8 mouse cellular contexts compared by ENCODE assay signal in the genomic region with DNA sequence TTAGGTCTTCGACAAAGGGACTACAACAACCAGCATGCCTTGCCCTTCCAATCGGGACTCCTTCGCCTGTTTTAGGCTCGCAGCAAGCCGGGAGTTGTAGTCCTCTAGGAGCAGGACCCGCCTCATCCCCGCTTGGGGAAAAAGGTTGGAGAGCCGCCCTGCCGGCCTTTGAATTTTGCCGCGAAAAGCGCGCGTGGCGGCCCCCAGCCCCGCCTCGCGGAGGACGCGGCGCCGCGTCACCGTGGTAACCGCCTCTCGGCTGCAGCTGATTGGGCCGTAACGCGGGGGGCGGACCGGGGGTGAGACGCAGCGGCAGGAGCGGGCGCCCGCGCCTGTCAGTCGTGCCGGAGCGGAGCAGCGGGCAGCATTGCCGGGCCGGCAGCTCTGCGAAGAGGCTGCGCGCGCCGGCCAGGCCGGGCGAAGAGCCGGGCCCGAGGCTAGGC. TPM values are rescaled to one million over a fixed set of nuclear protein-coding genes. Genes with fewer than 3 reads are reported as not detected.
DNase-seq lines count a peak whose midpoint lies in the region; ATAC-seq and TF ChIP-seq lines count a peak whose summit lies in the region.

No protein-coding gene starts in this region.

- H3K27ac ChIP-seq in ES-Bruce4 (ENCODE audit: insufficient read depth, low read length): no peak overlapping the region
- H3K27ac ChIP-seq in forebrain, embryonic 14.5 days (ENCODE audit: low read depth, low read length): peak overlapping the region; percentile 90
- no peak overlapping the region for H3K27ac ChIP-seq in liver, embryonic 15.5 days (replicated peaks)
- peak overlapping the region; percentile 86 for H3K27ac ChIP-seq in neural tube, embryonic 12.5 days
- H3K27ac ChIP-seq in stomach, postnatal 0 days (replicated peaks): peak overlapping the region; percentile 76

- intact Hi-C loops in heart, postnatal 10 days (cut with DNase I): loop anchor here (1.0 to 5.0 kb wide), 2 partner anchors 40 to 106 kb away; no protein-coding TSS in a partner anchor

- peaks cover 5% of the 10 kb centered on the region; the same call in 1 of the 2 replicates for H3K9me3 ChIP-seq in ES-Bruce4 (replicated peaks; ENCODE audit: control insufficient read depth, insufficient read depth, low read length, poor library complexity, severe bottlenecking)
- no peaks in the 10 kb centered on the region for H3K9me3 ChIP-seq in forebrain, embryonic 14.5 days (replicated peaks; ENCODE audit: control insufficient read depth, low read length)
- no peaks in the 10 kb centered on the region for H3K9me3 ChIP-seq in liver, embryonic 15.5 days (replicated peaks)
- H3K9me3 ChIP-seq in neural tube, embryonic 12.5 days: 0 out of 2 replicates have a peak, but pooled peaks cover 7% of the 10 kb centered on the region
- no peaks in the 10 kb centered on the region for H3K9me3 ChIP-seq in stomach, postnatal 0 days (ENCODE audit: control insufficient read depth, low read length)

- H3K9ac ChIP-seq in ES-Bruce4 (ENCODE audit: low read depth, poor library complexity, severe bottlenecking): peak overlapping the region; percentile 48
- H3K9ac ChIP-seq in forebrain, embryonic 14.5 days (ENCODE audit: low read length): peak overlapping the region; percentile 78
- H3K9ac ChIP-seq in liver, embryonic 15.5 days: no peak overlapping the region; the same call in 1 of the 2 replicates
- peak overlapping the region; percentile 82 for H3K9ac ChIP-seq in neural tube, embryonic 12.5 days
- peak overlapping the region; percentile 59; the same call in 1 of the 2 replicates for H3K9ac ChIP-seq in stomach, postnatal 0 days (ENCODE audit: low read length)

- under 1% methylated on average over 47 of the region's 52 CpGs for WGBS in forebrain, embryonic 14.5 days
- WGBS in liver, embryonic 15.5 days (ENCODE audit: insufficient replicate concordance): under 1% methylated on average over 37 of the region's 52 CpGs
- 1% methylated on average over 42 of the region's 52 CpGs for WGBS in neural tube, embryonic 12.5 days
- WGBS in stomach, postnatal 0 days: under 1% methylated on average over 43 of the region's 52 CpGs

- peak; percentile 91 for ATAC-seq in forebrain, embryonic 14.5 days
- peak; percentile 81 for ATAC-seq in liver, embryonic 15.5 days (ENCODE audit: insufficient read depth)
- ATAC-seq in neural tube, embryonic 12.5 days (ENCODE audit: low FRiP score, low read depth): peak; percentile 87
- ATAC-seq in stomach, postnatal 0 days (ENCODE audit: low FRiP score, low TSS enrichment): peak; percentile 92

- peak overlapping the region; percentile 88 for H3K4me3 ChIP-seq in ES-Bruce4 (ENCODE audit: low read depth, low read length)
- peak overlapping the region; percentile 68 for H3K4me3 ChIP-seq in forebrain, embryonic 14.5 days (ENCODE audit: low read depth, low read length)
- peak overlapping the region; percentile 62 for H3K4me3 ChIP-seq in liver, embryonic 15.5 days (replicated peaks)
- H3K4me3 ChIP-seq in neural tube, embryonic 12.5 days: peak overlapping the region; percentile 60
- H3K4me3 ChIP-seq in stomach, postnatal 0 days (ENCODE audit: low read depth, low read length): peak overlapping the region; percentile 66

- H3K4me1 ChIP-seq in ES-Bruce4 (ENCODE audit: control insufficient read depth, insufficient read depth, low read length): peaks cover 6% of the 10 kb centered on the region
- peaks cover 28% of the 10 kb centered on the region for H3K4me1 ChIP-seq in forebrain, embryonic 14.5 days (ENCODE audit: control insufficient read depth, insufficient read depth, low read length)
- H3K4me1 ChIP-seq in liver, embryonic 15.5 days (replicated peaks): peaks cover 46% of the 10 kb centered on the region
- H3K4me1 ChIP-seq in neural tube, embryonic 12.5 days: peaks cover 37% of the 10 kb centered on the region
- peaks cover 5% of the 10 kb centered on the region for H3K4me1 ChIP-seq in stomach, postnatal 0 days (replicated peaks; ENCODE audit: control insufficient read depth, insufficient read depth)

- no peaks in the 10 kb centered on the region for H3K36me3 ChIP-seq in ES-Bruce4 (ENCODE audit: control insufficient read depth, insufficient read depth, low read length, poor library complexity, severe bottlenecking)
- H3K36me3 ChIP-seq in forebrain, embryonic 14.5 days (ENCODE audit: control insufficient read depth, insufficient read depth, low read length): no peaks in the 10 kb centered on the region
- no peaks in the 10 kb centered on the region for H3K36me3 ChIP-seq in liver, embryonic 15.5 days (replicated peaks)
- no peaks in the 10 kb centered on the region for H3K36me3 ChIP-seq in neural tube, embryonic 12.5 days
- H3K36me3 ChIP-seq in stomach, postnatal 0 days (ENCODE audit: control insufficient read depth, insufficient read depth, low read length): no peaks in the 10 kb centered on the region

- no peak for TF ChIP-seq POLR2A in ES-Bruce4 (IDR thresholded peaks at IDR 0.05; ENCODE audit: insufficient read depth, low read length)

- DNase-seq in c-Kit-positive CD71-positive TER-119-positive erythroid progenitor cells, embryonic 14.5 days (ENCODE audit: low spot score): peak; percentile 49
- DNase-seq in forebrain, embryonic 14.5 days (ENCODE audit: low spot score): peak; percentile 98
- peak; percentile 98 for DNase-seq in heart, postnatal 10 days
- peak; percentile 98 to 99 for DNase-seq in kidney, postnatal 4 days
- DNase-seq in stomach, postnatal 0 days (ENCODE audit: low spot score): peak; percentile 98

- no peak for TF ChIP-seq CTCF in ES-Bruce4 (IDR thresholded peaks at IDR 0.05; ENCODE audit: low read depth, low read length)
- peak; percentile 38 for TF ChIP-seq CTCF in stomach, postnatal 0 days (IDR thresholded peaks at IDR 0.05; ENCODE audit: low read depth)

- H3K27me3 ChIP-seq in ES-Bruce4 (ENCODE audit: control insufficient read depth, insufficient read depth, low read length, poor library complexity, severe bottlenecking): no peaks in the 10 kb centered on the region
- peaks cover 7% of the 10 kb centered on the region; the same call in 1 of the 2 replicates for H3K27me3 ChIP-seq in forebrain, embryonic 14.5 days (replicated peaks; ENCODE audit: control insufficient read depth, insufficient read depth, low read length)
- peaks cover 74% of the 10 kb centered on the region for H3K27me3 ChIP-seq in liver, embryonic 15.5 days
- peaks cover 5% of the 10 kb centered on the region; the same call in 1 of the 2 replicates for H3K27me3 ChIP-seq in neural tube, embryonic 12.5 days (replicated peaks)
- no peaks in the 10 kb centered on the region for H3K27me3 ChIP-seq in stomach, postnatal 0 days (ENCODE audit: control insufficient read depth, insufficient read depth, low read length)

- no peak for TF ChIP-seq EP300 in ES-Bruce4 (IDR thresholded peaks at IDR 0.05; ENCODE audit: insufficient read depth, low read depth, low read length)
- no peak for TF ChIP-seq EP300 in stomach, postnatal 0 days (optimal IDR thresholded peaks at IDR 0.05)

- H3K4me2 ChIP-seq in forebrain, embryonic 14.5 days (ENCODE audit: low read length): peak overlapping the region; percentile 92
- peak overlapping the region; percentile 85 for H3K4me2 ChIP-seq in liver, embryonic 15.5 days
- peak overlapping the region; percentile 89 for H3K4me2 ChIP-seq in neural tube, embryonic 12.5 days (replicated peaks)
- peak overlapping the region; percentile 99 for H3K4me2 ChIP-seq in stomach, postnatal 0 days (replicated peaks; ENCODE audit: low read depth)

RNA-seq across cellular contexts. Expression of a gene that starts 0.7 kb away (rescaled TPM):
- polyA plus RNA-seq in ES-Bruce4 (2011; ENCODE audit: insufficient read depth, insufficient read length, low read depth, missing spikeins): 3.4 and 5.3 TPM in 2 replicates
- 4.5 and 5.0 TPM in 2 replicates for polyA plus RNA-seq in forebrain, embryonic 14.5 days (2014; fragmentation: Nextera tagmentation; extraction: Ambion mirVana)
- 1 to 10 TPM; 7.2 to 8.0 TPM for total RNA-seq in heart, postnatal 10 days (2021)
- 0.50 and 0.73 TPM in 2 replicates for polyA plus RNA-seq in liver, embryonic 15.5 days (2015; fragmentation: Nextera tagmentation; extraction: Ambion mirVana)
- polyA plus RNA-seq in neural tube, embryonic 12.5 days (2016; fragmentation: Nextera tagmentation; extraction: Ambion mirVana): 7.2 and 8.0 TPM in 2 replicates
- 0.79 and 0.98 TPM in 2 replicates for polyA plus RNA-seq in stomach, postnatal 0 days (2015; fragmentation: Nextera tagmentation; extraction: Ambion mirVana)

Comparison
In these comparisons a context has a peak if more than half of its experiments do, and no peak if none do; other contexts are left out.
1. H3K27ac ChIP-seq: peak in forebrain, embryonic 14.5 days (single experiment), neural tube, embryonic 12.5 days (single experiment) and stomach, postnatal 0 days (single experiment); none in ES-Bruce4 (single experiment) and liver, embryonic 15.5 days (single experiment).
2. Peak in every context shown above with its lines, with median percentiles within 50 percentile points of each other: H3K4me3 ChIP-seq, DNase-seq, ATAC-seq and H3K4me2 ChIP-seq.